Mouse (Mus musculus) small intestine, adult 2 months (tissue): ENCODE results near the gene Snapc5. TPM values are rescaled to one million over a fixed set of nuclear protein-coding genes. Genes with fewer than 3 reads are reported as not detected.

Experiments
- H3K27ac ChIP-seq: fragments of 200-500 bp; 2 replicates; pipeline ENCODE4 v1.5.1; 2012; ENCODE audit warnings: low read depth, low read length, control low read depth, inconsistent platforms; ENCODE audit not compliant: insufficient read depth
- H3K27me3 ChIP-seq: fragments of 200-500 bp; 2 replicates; pipeline ENCODE4 v1.6.1; 2012; ENCODE audit warnings: mild to moderate bottlenecking, moderate library complexity, low read length, inconsistent platforms; ENCODE audit not compliant: control insufficient read depth, insufficient read depth
- H3K36me3 ChIP-seq: fragments of 200-500 bp; 2 replicates; pipeline ENCODE4 v1.6.1; 2012; ENCODE audit warnings: mild to moderate bottlenecking, low read length, control low read depth, inconsistent platforms; ENCODE audit not compliant: control insufficient read depth, insufficient read depth
- H3K4me1 ChIP-seq: fragments of 200-500 bp; 2 replicates; pipeline ENCODE4 v1.6.1; 2012; ENCODE audit warnings: low read length, inconsistent platforms, mixed read lengths; ENCODE audit not compliant: control insufficient read depth, insufficient read depth, insufficient read length
- H3K4me3 ChIP-seq: fragments of 200-500 bp; 2 replicates; pipeline ENCODE4 v1.5.1; 2012; ENCODE audit warnings: low read depth, mild to moderate bottlenecking, control low read depth, inconsistent platforms, low read length, moderate library complexity
- CTCF ChIP-seq: fragments of 200-500 bp; IDR thresholded peaks from 2 replicates; pipeline ENCODE4 v1.5.1; 2012; ENCODE audit warnings: low read depth, mild to moderate bottlenecking, control low read depth, inconsistent platforms, low read length, moderate library complexity, mixed read lengths; ENCODE audit not compliant: insufficient replicate concordance, insufficient read length; ENCODE audit errors: extremely low read depth
- POLR2A ChIP-seq: fragments of 200-500 bp; IDR thresholded peaks from 2 replicates; pipeline ENCODE4 v1.6.1; 2012; ENCODE audit warnings: low read depth, mild to moderate bottlenecking, control low read depth, inconsistent platforms, low read length, moderate library complexity
- WGBS: fragments of 180-500 bp; shearing (Covaris S2); methylation state at CpG from one replicate; pipeline ENCODE4 v1.1.7; 2018; 5-methylcytosine and 5-hydroxymethylcytosine counted together
- polyA plus RNA-seq: library from polyadenylated mRNA; depleted of rRNA; stranded (reverse); fragments of >200 nt; gene quantifications from 2 replicates; pipeline ENCODE4 v1.2.3, GENCODE M21; 2012; rRNA removed

The Snapc5 gene
- polyA plus RNA-seq, 1 experiment, result 12.2 TPM

GRCm38 (mm10) chr9:64231171-64231570, 52.1 kb downstream of the Snapc5 start:
- Histone ChIP-seq H3K4me1 (peaks cover 4% of the 10 kb centered on the region; the same call in 1 of the 2 replicates), H3K27ac (0 out of 2 replicates have a peak overlapping the region, but pooled peaks have one; percentile 12), H3K36me3 (peaks cover 3% of the 10 kb centered on the region; the same call in 1 of the 2 replicates), H3K27me3 (no peaks in the 10 kb centered on the region), H3K4me3 (no peak overlapping the region)
- WGBS, result 72% methylated on average over 5 of the region's 5 CpGs
- TF ChIP-seq CTCF (no peak), POLR2A (no peak)

GRCm38 (mm10) chr9:64231674-64232073, 52.6 kb downstream of the Snapc5 start:
- 0 out of 2 replicates have a peak overlapping the region, but pooled peaks have one; percentile 12 for H3K27ac ChIP-seq
- 84% methylated on average over 3 of the region's 3 CpGs for WGBS
- no peaks in the 10 kb centered on the region for H3K27me3 ChIP-seq
- H3K4me1 ChIP-seq, result peaks cover 4% of the 10 kb centered on the region; the same call in 1 of the 2 replicates
- peaks cover 5% of the 10 kb centered on the region; the same call in 1 of the 2 replicates for H3K36me3 ChIP-seq
- no peak overlapping the region for H3K4me3 ChIP-seq
- TF ChIP-seq CTCF (no peak), POLR2A (no peak)

GRCm38 (mm10) chr9:64232257-64232957, 53.3 kb downstream of the Snapc5 start:
- Histone ChIP-seq H3K4me1 (no peaks in the 10 kb centered on the region; the same call in 1 of the 2 replicates), H3K4me3 (no peak overlapping the region), H3K27ac (no peak overlapping the region), H3K36me3 (peaks cover 5% of the 10 kb centered on the region; the same call in 1 of the 2 replicates), H3K27me3 (no peaks in the 10 kb centered on the region)
- 68% methylated on average over 9 of the region's 9 CpGs for WGBS
- TF ChIP-seq POLR2A, result no peak
- TF ChIP-seq CTCF, result no peak

Other genes starting within 250 kb of the Snapc5 start
- gene Smad6, start 157.2 kb upstream of the Snapc5 start, polyA plus RNA-seq, result 45.7 and 90.4 TPM in 2 replicates
- 0.17 and 0.98 TPM in 2 replicates for gene Lctl, start 62.1 kb upstream of the Snapc5 start, polyA plus RNA-seq
- gene Zwilch, start 6.2 kb upstream of the Snapc5 start, polyA plus RNA-seq, result 0.70 and 1.9 TPM in 2 replicates
- gene Rpl4, start 5.9 kb upstream of the Snapc5 start, polyA plus RNA-seq, result 122 and 189 TPM in 2 replicates
- gene Uchl4, start 55.9 kb downstream of the Snapc5 start, polyA plus RNA-seq, result not detected in 2 replicates
- gene Map2k1, start 74.4 kb downstream of the Snapc5 start, polyA plus RNA-seq, result 26.2 and 51.6 TPM in 2 replicates
- gene Tipin, start 102.3 kb downstream of the Snapc5 start, polyA plus RNA-seq, result 0.29 and 0.35 TPM in 2 replicates
- 6.6 and 7.2 TPM in 2 replicates for gene Dis3l, start 162.0 kb downstream of the Snapc5 start, polyA plus RNA-seq
- gene Megf11, start 206.4 kb downstream of the Snapc5 start, polyA plus RNA-seq, result 0.10 and 0.48 TPM in 2 replicates